Mouse (Mus musculus): ENCODE data around the gene Cer1.

The Cer1 gene

DNA sequence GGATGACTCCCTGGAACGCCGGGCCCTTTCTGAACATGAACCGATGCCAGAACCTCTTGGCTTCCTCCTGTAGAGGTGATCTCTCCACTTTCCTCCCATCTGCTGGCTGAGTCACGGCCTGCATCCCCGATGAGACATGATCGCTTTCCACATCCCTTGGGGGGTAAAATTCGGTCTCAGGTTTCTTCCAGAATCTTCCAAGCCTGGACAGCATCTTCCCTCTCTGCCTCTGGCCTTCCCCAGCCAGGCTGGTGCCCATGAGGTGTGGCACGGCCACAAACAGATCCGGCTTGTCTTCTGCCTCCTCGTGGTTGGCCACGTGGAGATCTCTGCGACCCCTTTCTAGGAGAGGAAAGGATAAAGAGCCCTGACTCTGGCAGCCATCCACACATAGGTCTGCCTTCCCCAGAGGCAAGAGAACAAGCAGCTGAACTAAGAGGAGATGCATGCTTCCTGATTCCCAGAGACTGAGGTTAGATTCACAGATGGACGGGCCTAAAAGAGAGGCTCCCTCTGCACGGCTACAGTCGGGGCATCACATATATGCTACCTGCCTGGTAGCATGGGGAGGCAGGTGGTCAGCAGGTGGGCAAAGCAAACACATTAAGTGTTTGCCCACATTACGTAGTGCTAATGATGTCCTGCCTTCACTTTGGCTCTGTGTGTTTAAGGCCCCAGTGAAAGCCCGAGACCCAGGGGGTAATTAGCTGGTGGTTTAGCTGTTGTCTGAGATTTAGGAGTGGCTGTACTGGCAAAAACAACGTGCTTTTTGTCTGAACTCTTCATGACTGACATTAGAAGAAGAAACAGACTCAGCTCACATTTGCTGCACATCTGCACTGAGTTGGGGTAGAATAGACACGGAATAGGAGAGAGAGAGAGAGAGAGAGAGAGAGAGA lies at the start of gene Cer1:
TSS of gene Cer1 (minus strand) at position 513 of the 899 bp plus-strand sequence.
- in situ Hi-C loops (cut with MboI, MseI) = no loop called here

DNA sequence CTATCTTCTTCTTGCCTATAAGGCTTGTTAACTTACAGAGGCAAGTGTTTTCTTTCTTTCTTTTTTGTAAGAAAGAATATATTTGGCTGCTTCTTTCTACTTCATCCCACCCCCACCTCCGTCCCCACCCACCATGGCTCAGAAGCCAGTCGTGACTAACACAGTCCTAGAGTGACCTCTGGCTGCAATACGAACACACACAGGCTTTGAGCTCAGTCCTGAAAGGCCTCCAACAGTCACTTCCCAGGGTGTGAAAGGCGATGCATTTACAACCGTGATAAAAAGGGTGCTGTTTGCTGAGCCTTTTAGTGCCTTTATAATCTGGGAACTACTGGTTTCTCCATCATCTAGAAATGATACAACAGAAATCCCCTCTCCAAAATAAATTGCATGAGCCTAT lies 49.4 kb upstream of the Cer1 start:
- in situ Hi-C loops (cut with MboI, MseI) = loop anchor here (5.0 to 25.0 kb wide), 3 partner anchors 127 to 1372 kb away; no protein-coding TSS in a partner anchor

DNA sequence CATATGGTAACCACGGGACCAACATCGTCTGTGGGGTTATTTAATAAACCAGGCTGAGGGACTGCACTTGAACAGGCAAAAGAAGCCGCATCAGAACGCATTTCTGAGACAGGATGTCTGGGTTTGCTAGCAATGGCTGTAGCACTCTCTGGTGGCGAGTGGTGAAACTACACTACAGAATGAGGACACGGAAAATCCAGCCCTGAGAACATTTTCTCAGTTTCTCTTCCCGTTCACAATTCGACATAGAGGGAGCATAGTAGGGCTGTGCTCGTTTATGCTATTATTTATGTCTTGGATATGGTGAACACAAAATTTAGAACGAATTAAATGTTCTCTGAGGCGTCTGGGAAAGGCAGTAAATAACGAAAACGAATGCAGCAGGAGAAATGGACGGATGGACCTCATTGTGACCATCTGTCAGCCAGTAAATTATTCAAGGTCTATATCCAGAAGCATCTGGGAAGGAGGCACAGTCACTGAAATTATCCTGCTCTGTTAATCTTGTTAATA lies 48.8 kb upstream of the Cer1 start:
- in situ Hi-C loops (cut with MboI, MseI) = loop anchor here (5.0 to 25.0 kb wide), 3 partner anchors 126 to 1371 kb away; no protein-coding TSS in a partner anchor

DNA sequence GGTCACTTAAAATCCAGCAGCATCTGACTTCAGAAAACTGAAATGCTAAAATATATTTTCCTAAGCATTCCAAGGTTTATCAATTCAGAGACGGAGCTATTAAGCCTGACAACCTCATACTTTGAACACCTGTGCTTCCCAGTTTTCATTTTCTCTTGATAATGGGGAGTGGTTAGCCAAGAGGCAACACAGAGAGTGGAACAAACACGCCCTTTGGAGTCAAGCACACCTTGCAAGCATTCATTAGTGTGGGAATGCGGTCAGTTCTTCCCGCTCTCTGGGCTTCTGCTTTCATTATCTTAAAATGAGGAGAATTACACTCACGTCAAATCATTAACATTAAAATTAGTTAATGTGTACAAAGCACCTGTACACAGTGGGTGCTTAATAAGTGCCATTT lies 45.1 kb upstream of the Cer1 start:
- in situ Hi-C loops (cut with MboI, MseI) = loop anchor here (5.0 to 25.0 kb wide), 3 partner anchors 123 to 1368 kb away; no protein-coding TSS in a partner anchor

DNA sequence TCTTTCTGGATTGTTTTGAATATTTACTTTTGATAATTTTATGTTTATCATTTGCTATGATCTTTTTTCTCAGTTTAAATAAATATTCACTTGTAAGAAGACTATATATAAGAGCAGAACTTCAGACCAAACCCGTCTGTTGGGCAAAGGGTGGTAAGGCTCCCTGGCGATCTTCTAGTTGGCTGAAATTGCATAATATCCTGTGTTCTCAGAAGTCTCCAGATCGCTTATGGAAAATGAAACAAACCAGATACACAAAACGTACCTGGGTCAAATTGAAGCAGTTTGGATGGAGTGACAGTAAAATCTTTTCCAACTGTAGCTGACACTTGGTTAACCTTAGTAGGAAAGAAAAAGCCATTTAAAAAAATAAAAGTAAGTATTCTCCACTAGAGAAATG lies 37.0 kb upstream of the Cer1 start:
- in situ Hi-C loops (cut with MboI, MseI) = no loop called here

DNA sequence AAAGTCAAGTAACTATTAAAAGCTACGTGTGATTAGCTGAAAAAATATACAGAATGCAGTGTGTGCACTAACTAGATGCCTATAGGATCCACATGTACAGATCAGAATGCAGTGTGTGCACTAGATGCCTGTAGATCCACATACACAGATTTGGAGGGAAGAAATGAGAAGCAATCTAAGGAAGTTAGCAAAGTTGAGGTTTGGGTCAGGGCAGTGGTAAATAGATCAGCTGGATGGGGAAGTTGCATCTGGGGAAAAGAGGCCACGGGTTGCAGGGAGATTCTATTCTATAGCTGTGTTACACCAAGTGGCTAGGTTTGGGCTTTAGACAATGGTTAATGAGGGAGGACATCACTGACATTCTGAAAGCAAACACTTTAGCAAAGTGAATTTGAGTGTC lies 33.7 kb upstream of the Cer1 start:
- in situ Hi-C loops (cut with MboI, MseI) = no loop called here

DNA sequence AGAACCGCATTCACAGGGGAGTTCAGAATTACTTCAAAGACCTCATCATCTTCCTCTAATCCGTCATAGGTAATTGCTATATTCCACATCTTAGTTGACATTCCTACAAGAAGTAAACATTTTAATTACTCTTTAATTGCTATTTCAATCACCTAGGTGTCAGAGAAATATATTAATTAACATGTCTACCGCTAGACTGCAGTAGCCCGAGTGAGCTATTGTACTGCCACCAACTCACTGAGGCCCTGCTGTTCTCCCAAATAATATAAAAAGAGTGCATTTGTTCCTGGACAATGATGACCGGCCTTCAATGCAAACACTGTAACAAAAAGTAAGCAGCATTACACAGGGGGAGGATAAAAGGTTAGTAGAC lies 31.7 kb upstream of the Cer1 start:
- in situ Hi-C loops (cut with MboI, MseI) = no loop called here

DNA sequence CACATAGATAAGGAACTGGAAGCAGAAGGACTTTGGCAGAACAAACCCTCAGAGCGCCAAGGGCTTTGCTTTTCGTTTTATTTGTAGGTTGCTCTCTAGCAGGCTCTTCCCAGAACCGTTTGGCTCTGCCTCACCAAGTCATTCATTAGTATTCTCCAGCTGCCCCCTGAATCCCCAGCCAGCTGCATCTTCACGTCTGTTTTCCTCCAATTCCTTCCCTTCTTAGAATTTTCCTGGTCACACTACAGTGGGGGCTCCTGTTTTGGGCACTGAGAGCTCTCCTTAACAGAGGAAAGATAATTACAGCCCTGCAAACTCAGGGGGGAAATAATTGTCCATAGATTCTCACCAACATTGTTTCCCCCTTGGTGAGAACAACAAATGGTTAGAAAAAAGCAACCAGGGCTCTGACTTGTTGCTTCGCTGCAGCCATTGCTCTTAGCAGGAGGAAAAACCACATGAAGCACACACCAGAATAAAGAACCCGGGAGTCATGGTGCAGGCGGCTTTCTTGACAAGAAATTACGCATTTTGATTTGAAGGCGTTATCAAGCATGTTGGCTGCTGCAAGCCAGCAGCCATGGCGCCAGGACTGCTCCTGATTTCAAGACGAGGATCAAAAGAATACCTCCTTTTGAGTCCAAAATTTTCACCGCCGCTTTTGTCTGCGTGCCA lies 31.2 kb upstream of the Cer1 start:
- in situ Hi-C loops (cut with MboI, MseI) = no loop called here

DNA sequence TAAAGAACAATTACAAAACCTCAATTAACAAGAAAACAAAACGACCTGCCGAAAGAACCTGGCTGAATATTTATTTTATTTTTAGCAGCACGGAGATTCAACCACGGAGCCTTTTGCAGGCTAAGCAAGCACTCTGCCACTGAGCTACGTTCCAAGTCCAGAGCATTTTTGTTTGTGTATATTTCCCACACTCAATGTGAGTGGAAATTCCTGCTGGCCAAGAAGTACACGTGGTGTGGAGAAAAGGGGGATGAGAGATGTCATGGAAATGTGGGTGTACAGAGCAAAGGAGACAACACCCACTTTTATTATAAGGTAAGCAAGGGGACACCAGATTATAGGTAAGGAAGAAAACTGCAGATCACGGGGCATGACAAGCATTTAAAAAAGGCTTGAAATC lies 30.6 kb upstream of the Cer1 start:
- in situ Hi-C loops (cut with MboI, MseI) = no loop called here

DNA sequence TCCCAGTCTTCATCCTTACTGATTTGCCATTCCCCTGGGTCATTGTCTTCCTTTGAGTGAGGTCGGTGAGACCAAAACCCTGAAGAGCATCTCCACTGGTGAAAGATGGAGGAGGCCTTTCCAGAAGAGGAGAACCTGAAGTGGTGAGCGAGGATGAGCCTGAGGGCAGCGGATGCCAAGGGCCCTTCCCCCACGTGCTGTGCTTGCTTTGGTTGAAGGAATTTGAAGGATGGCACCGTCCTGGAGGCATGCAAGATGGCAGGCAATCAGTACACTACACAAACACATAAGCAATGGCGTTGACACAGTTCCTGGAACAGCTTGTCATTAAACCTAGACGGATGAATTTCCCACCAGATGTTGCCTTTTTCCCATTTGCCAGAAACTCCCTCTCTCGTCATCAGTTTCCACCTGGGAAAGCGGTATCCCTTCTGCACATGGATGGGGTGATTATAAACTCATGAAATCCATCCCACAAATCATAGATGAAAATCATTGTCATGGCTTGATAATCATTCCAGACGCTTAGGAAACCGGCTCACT lies 29.7 kb upstream of the Cer1 start:
- in situ Hi-C loops (cut with MboI, MseI) = no loop called here

DNA sequence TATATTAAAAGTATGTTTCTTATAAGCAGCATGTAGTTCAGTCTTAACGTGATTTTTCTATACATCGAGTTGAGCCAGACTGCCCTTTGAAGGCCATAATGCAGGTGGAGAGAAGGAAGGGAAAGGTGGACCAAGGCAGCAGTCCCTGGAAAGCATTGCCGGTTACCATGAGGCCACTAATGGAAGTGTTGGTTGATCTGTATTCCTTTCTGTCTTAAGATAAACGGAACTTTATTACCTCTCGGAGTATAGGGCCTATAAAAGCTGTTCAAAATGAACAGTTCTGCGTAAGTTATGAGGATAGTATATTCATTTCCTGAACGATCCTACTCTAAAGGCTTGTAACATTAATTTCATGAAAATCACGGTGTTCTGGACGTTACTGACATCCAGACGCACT lies 10.3 kb upstream of the Cer1 start:
- in situ Hi-C loops (cut with MboI, MseI) = no loop called here

DNA sequence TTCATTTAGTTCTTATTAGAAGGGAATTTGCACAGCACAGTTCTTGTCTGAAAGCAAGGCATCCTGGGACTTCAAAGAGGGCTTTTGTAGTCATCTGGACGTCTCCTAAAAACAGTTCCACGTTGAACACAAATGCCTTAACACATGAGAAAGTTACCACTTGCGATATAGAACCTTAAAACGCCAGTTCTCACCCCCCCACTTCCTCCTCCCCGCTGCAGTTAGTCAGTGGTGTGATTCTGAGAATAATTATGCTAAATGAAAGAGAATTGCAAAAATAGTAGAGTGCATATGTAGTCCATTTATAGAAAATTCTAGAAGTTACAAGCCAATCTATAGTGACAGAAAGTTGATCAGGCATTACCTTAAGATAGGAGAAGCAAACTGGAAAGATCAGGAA lies 7.3 kb upstream of the Cer1 start:
- in situ Hi-C loops (cut with MboI, MseI) = no loop called here

DNA sequence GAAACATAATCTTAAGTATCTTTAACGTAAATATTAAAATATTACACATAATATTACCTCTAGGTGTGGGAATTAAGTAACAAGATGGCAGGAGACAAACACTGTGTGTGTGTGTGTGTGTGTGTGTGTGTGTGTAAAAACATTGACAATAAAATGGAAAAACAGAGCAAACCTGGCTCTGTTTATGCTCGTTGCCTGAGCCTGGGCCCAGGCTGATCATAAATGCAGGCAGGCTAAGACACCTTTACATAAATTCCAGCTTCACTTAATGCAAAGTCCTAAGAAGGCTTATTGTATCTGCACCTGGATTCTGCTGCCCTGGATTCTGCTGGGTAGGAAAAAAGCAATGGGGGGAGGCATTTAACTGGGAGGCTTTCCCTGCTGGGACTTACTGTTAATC lies 6.6 kb upstream of the Cer1 start:
- in situ Hi-C loops (cut with MboI, MseI) = no loop called here

DNA sequence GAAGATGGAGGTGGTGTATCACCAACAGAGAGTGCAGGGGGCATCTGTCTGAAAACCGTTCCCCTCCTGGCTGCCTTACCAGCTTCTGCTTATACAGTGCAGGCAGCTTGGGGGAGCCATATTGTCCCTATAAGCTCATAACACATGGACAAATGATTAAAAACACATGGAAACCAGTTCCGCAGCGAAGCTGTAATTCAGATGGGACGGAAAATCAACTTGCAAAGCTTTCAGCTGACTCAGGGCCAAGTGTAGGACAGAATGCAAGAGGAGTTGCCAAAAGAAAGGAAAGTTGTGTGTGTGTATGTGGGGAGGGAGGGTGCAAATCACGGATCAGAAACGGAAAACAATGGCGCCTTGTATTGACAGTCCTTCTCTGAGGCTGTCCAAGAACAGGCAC lies 6.1 kb upstream of the Cer1 start:
- in situ Hi-C loops (cut with MboI, MseI) = no loop called here

DNA sequence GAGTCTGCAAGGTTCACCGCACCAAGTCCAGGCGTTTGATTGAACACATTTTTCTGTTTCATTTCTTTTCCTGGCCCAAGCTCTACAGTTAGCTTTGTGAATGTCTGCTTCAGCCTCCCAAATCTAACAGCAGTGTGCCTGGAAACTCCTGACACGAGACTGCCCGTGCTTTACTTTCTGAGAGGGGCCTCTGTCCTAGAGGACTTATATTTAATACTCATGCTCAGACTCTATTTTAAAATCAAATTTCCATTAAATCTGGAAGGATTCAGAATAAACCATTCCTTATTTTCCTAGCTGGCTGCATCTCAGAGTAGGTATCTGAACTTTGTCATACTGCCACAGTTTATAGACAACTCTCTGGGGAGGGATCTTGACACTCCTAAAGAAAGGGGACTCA lies 5.6 kb upstream of the Cer1 start:
- in situ Hi-C loops (cut with MboI, MseI) = no loop called here

DNA sequence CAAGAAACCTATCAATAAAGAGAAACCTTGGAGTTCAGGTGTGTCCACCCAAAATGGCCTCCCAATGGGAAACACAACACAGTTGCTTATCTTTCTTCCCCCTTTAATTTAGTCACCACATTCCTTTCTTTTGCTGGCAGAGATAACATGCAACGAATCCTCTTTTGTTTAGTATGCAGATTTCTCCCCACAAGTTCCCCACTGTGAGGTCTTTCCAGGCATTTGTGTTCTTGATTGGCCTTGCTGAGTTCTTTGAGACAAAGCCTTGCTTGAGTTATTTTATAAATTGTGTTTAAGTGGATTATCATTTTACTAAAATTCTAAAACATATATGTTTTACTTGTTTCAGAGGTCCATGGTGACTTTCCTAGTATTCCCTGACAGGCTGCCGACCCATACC lies 1.2 kb upstream of the Cer1 start:
- in situ Hi-C loops (cut with MboI, MseI) = no loop called here

DNA sequence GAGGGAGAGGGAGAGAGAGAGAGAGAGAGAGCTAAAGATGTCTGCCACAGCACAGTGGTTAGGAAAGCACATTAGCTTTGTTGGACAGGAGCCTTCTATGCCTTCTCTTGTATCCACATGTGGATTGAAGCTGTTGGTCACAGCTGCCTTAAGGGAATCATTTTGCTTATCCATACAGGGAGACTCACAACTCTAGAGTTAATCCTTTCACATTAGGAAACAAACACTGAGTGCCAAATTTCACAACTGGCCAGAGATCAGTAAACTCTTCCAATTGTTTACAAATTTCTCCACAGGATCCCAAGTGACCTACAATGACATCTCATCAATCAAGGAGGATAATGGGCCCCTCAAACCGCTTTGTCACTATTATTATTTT lies 576 bp upstream of the Cer1 start:
- in situ Hi-C loops (cut with MboI, MseI) = no loop called here

DNA sequence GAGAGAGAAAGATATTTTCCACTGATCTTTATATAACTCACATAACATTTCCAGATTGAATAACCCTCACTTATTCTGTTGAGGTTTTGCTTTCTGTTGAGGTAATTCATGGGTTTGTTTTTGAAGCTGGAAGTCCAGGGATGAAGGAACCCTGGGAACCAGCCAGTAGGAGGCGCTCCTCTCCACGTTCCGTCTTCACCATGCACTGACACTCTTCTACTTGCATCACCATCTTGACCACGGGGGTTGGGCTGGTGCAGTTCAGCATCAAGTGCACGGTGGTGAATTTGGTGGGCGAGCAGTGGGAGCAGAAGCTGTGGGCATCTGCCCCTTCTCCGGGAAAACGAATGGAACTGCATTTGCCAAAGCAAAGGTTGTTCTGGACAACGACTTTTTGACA lies 2.4 kb downstream of the Cer1 start:
- in situ Hi-C loops (cut with MboI, MseI) = no loop called here

DNA sequence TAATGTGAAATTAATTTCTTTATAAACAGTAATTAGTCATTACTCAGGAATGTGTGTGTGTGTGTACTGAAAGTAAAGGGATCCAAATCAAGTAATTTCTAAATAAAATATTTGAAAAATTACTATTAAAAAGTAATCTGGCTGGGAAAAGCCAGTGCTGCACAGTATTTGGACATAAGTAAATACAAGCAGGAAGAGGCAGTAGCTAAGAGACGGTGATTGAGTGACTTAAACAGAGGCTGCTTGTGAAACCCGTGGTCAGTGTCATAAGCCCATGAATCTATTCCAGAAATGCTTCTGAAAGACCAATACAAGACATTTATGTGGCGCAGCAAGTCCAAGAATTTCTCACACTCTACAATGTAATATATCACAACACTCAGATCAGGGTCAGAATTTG lies 3.6 kb downstream of the Cer1 start:
- in situ Hi-C loops (cut with MboI, MseI) = no loop called here

DNA sequence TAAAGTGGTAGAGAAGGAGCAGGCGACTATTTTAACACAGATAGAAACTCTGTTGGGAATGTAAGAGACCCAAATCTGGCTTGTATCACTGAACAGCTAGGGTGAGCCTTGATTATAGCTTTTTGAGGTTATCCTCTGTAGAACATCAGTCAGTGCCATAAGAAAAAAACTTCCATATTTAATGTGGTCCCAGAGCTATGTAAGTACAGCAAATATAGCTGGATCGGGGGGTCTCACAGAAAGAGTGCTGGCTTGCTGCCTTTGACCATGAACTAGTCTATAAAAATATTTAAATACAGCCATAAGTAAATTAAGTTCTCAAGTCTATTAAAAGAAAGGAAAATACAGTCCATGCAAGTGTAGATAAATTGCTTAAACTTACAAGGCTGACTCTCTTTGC lies 4.7 kb downstream of the Cer1 start:
- in situ Hi-C loops (cut with MboI, MseI) = no loop called here

DNA sequence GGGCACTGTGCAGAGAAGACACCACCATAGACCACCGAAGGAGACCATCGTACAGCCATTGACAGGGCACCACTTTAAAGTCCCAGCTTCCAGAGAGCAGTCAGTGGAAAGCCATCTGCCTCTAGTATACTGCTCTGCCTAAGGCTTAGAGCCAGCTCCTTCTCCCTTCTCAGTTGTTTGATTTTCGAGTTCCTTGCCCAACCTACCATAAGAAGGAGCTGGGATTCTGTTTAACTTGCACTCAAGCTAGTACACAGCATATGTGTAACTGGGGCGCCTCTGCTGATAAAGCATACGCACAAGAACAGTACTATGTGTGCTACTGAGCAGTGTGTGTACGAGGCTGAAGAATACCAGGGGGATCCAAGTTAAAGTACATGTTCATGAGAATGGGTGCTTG lies 5.8 kb downstream of the Cer1 start:
- in situ Hi-C loops (cut with MboI, MseI) = no loop called here

DNA sequence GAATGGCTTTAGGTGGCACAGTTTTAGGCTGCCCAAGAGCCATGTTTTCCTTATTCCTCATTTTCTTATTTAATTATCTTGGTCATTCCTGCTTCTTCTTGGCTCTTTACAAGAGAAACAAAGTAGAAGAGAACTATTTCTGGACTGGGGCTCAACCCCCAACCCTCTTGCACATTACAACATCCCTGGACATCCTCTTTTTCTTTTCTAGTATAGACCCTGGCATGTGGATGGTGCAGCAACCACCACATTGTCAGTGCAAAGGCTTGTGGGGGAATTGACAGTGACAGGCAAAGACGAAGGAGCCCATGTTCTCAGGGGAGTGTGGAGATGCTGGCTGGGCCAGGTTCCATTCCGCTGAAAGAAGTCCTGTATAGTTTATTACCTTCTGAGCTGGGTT lies 8.3 kb downstream of the Cer1 start:
- in situ Hi-C loops (cut with MboI, MseI) = no loop called here

DNA sequence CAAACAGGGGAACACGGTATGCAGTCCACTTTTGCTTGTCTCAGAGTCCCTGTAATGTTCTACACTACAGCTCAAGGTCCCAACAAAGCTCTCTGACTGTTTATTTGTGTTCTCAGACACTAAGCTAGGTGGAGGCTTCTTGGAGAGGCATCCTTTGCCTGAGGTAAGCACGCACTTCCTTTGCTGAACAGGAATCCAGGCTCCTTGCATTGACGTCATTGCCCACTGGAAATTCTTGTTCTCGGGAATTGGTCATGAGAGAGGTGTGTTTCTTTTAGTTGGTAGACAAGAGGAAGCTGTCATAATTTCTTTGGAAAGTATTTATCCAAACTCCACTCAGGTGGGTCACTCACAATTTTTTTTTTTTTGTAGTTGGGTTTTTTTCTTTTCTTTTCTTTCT lies 9.4 kb downstream of the Cer1 start:
- in situ Hi-C loops (cut with MboI, MseI) = no loop called here

Data from regulatory T cell (primary cell).